Mouse (Mus musculus) ES-E14 (cell line): ENCODE data around the gene Baz2b. TPM values are rescaled to one million over a fixed set of nuclear protein-coding genes. Genes with fewer than 3 reads are reported as not detected.

Source experiments
- DNase-seq: peaks from one replicate; pipeline ENCODE4 v3.0.0-alpha.2; 2013; ENCODE audit warnings: low read depth, low spot score
- H3K27ac ChIP-seq: 2 replicates; pipeline ENCODE4 v1.5.1; 2012; ENCODE audit warnings: low read depth, mild to moderate bottlenecking, low read length, moderate library complexity, mixed read lengths; ENCODE audit not compliant: poor library complexity, insufficient read depth, severe bottlenecking
- H3K36me3 ChIP-seq: 2 replicates; pipeline ENCODE4 v1.6.1; 2012; ENCODE audit warnings: mild to moderate bottlenecking, low read length, moderate library complexity, mixed read lengths; ENCODE audit not compliant: control insufficient read depth, poor library complexity, insufficient read depth, severe bottlenecking
- H3K4me1 ChIP-seq, 2 experiments: fragments of 150-350 bp in 1 of 2; sonication (generic) in 1 of 2; 2 replicates each; pipeline ENCODE4 v1.6.1; 2012; ENCODE audit warnings: low read length in 2 of 2, mild to moderate bottlenecking in 1 of 2, mixed read lengths in 1 of 2; ENCODE audit not compliant: control insufficient read depth in 2 of 2, insufficient read depth in 2 of 2, poor library complexity in 1 of 2
- H3K4me3 ChIP-seq, 2 experiments: fragments of 150-350 bp in 1 of 2; sonication (generic) in 1 of 2; 2 replicates each; pipeline ENCODE4 v1.5.1; 2012; ENCODE audit warnings: low read length in 2 of 2, low read depth in 1 of 2, mild to moderate bottlenecking in 1 of 2, mixed read lengths in 1 of 2; ENCODE audit not compliant: insufficient read depth in 1 of 2, poor library complexity in 1 of 2, severe bottlenecking in 1 of 2
- H3K9ac ChIP-seq: 2 replicates; pipeline ENCODE4 v1.6.1; 2012; ENCODE audit warnings: low read depth, mild to moderate bottlenecking, low read length, mixed read lengths; ENCODE audit not compliant: poor library complexity, insufficient read depth, severe bottlenecking
- H3K9me3 ChIP-seq: fragments of 150-350 bp; sonication (generic); 2 replicates; pipeline ENCODE4 v1.6.1; 2012; ENCODE audit warnings: low read depth, mild to moderate bottlenecking, low read length; ENCODE audit not compliant: control insufficient read depth, insufficient read depth
- CHD2 ChIP-seq: IDR thresholded peaks from 2 replicates; pipeline ENCODE4 v1.6.1; 2014; ENCODE audit warnings: mild to moderate bottlenecking, low read depth, low read length, inconsistent platforms
- HCFC1 ChIP-seq: IDR thresholded peaks from 2 replicates; pipeline ENCODE4 v1.6.1; 2012; ENCODE audit warnings: low read length, inconsistent platforms, borderline replicate concordance; ENCODE audit not compliant: insufficient read depth
- MAFK ChIP-seq: IDR thresholded peaks from 2 replicates; pipeline ENCODE4 v1.6.1; 2014; ENCODE audit warnings: mild to moderate bottlenecking, low read depth, low read length, inconsistent platforms; ENCODE audit not compliant: insufficient read depth
- ZC3H11A ChIP-seq: IDR thresholded peaks from 2 replicates; pipeline ENCODE4 v1.6.1; 2012; ENCODE audit warnings: low read depth, mild to moderate bottlenecking, inconsistent platforms, low read length, borderline replicate concordance
- ZNF384 ChIP-seq: IDR thresholded peaks from 2 replicates; pipeline ENCODE4 v1.6.1; 2012; ENCODE audit warnings: low read depth, low read length, inconsistent platforms
- in situ Hi-C, 2 experiments: fragments of 600-800 bp; cut with MboI; formaldehyde crosslinking; loops; one replicate each; pipeline ENCODE4 v1.15.1; 2025; ENCODE audit warnings: low sequenced_read_pairs in 2 of 2, inconsistent platforms in 1 of 2; ENCODE audit not compliant: unreplicated experiment in 2 of 2
- total RNA-seq: library from RNA; depleted of rRNA; stranded (reverse); fragments of 300-350 nt; gene quantifications from 2 replicates; pipeline ENCODE4 v1.2.3, GENCODE M21; 2012

Baz2b gene
- total RNA-seq, 1 experiment, result 22.0 TPM

GRCm38 (mm10) chr2:60126831-60127230, 82.8 kb downstream of the Baz2b start:
- H3K36me3 ChIP-seq, result no peaks in the 10 kb centered on the region
- no peak overlapping the region for H3K27ac ChIP-seq
- H3K9me3 ChIP-seq, result no peaks in the 10 kb centered on the region
- no peak for TF ChIP-seq ZC3H11A
- no peak for TF ChIP-seq HCFC1
- TF ChIP-seq ZNF384, result no peak
- no peak for TF ChIP-seq CHD2
- no peak for TF ChIP-seq MAFK
- no peak overlapping the region for H3K4me3 ChIP-seq
- H3K9ac ChIP-seq, result no peak overlapping the region
- H3K4me1 ChIP-seq, result peaks cover 0 to 8% of the 10 kb centered on the region in 2 experiments; a peak in 1 of 4 replicates
- in situ Hi-C loops, result no loop called here
- DNase-seq, result no peak

GRCm38 (mm10) chr2:60126292-60126691, 83.3 kb downstream of the Baz2b start:
- Histone ChIP-seq H3K36me3 (no peaks in the 10 kb centered on the region), H3K4me1 (peaks cover 0 to 8% of the 10 kb centered on the region in 2 experiments; a peak in 1 of 4 replicates), H3K4me3 (peak overlapping the region in 1 of 2 experiments; percentile 96; a peak in 1 of 4 replicates), H3K9me3 (no peaks in the 10 kb centered on the region), H3K9ac (no peak overlapping the region), H3K27ac (no peak overlapping the region)
- no peak for TF ChIP-seq ZC3H11A
- TF ChIP-seq CHD2, result no peak
- TF ChIP-seq ZNF384, result no peak
- no peak for DNase-seq
- in situ Hi-C loops, result no loop called here

GRCm38 (mm10) chr2:60125049-60126004, 84.3 kb downstream of the Baz2b start:
- in situ Hi-C loops, result no loop called here
- DNase-seq, result no peak

GRCm38 (mm10) chr2:60124648-60125048, 85.0 kb downstream of the Baz2b start:
- H3K9me3 ChIP-seq, result no peaks in the 10 kb centered on the region
- DNase-seq, result no peak
- peak overlapping the region; percentile 18; the same call in 1 of the 2 replicates for H3K27ac ChIP-seq
- no peak for TF ChIP-seq MAFK
- no peak for TF ChIP-seq CHD2
- TF ChIP-seq ZC3H11A, result no peak
- TF ChIP-seq ZNF384, result no peak
- no peak for TF ChIP-seq HCFC1
- H3K9ac ChIP-seq, result peak overlapping the region; percentile 83
- H3K4me1 ChIP-seq, result peaks cover 0 to 8% of the 10 kb centered on the region in 2 experiments; a peak in 1 of 4 replicates
- peak overlapping the region; percentile 82 to 96 for H3K4me3 ChIP-seq
- no peaks in the 10 kb centered on the region for H3K36me3 ChIP-seq
- in situ Hi-C loops, result no loop called here

More at GRCm38 (mm10) chr2:60125049-60126004, 84.3 kb downstream of the Baz2b start:
- no peaks in the 10 kb centered on the region for H3K9me3 ChIP-seq
- peak overlapping the region; percentile 83 for H3K9ac ChIP-seq
- no peaks in the 10 kb centered on the region for H3K36me3 ChIP-seq
- H3K27ac ChIP-seq, result 0 out of 2 replicates have a peak overlapping the region, but pooled peaks have one; percentile 18
- TF ChIP-seq ZNF384, result no peak
- TF ChIP-seq CHD2, result no peak
- no peak for TF ChIP-seq ZC3H11A
- no peak for TF ChIP-seq HCFC1
- TF ChIP-seq MAFK, result no peak
- peaks cover 0 to 8% of the 10 kb centered on the region in 2 experiments; a peak in 1 of 4 replicates for H3K4me1 ChIP-seq
- peak overlapping the region; percentile 82 to 96 for H3K4me3 ChIP-seq
